Mouse (Mus musculus): ENCODE measurements around the gene Mcm9. TPM values are rescaled to one million over a fixed set of nuclear protein-coding genes. Genes with fewer than 3 reads are reported as not detected.
A peak's percentile ranks its signal among the peaks of the same experiment; 100 is the strongest.
"Not testable (repeated sequence)": the region's sequence is repeated elsewhere in the genome, so short reads cannot be mapped to it uniquely, and the experiment has no call there.

Gene Mcm9
- polyA plus RNA-seq, 3 experiments from 2014 or later, result 2.4 to 5.9 (median 4.7) TPM

DNA sequence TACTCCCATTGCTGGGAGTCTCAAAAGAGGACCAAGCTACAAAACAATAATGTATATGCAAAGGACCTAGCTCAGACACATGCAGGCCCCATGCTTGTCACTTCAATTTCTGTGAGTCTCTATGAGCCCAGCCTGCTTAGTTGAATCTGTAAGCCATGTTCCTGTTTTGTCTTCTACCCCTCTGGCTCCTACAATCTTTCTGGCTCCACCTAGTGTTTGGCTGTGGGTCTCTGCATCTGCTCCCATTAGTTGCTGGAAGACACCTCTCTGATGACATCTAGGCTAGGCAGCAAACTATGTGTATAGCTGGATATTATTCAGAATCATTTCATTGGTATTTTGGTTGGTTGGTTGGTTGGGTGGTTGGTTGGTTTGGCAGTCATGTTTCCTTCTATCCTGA is 130.7 kb downstream of the Mcm9 start:
- peak; percentile 48 for ATAC-seq

DNA sequence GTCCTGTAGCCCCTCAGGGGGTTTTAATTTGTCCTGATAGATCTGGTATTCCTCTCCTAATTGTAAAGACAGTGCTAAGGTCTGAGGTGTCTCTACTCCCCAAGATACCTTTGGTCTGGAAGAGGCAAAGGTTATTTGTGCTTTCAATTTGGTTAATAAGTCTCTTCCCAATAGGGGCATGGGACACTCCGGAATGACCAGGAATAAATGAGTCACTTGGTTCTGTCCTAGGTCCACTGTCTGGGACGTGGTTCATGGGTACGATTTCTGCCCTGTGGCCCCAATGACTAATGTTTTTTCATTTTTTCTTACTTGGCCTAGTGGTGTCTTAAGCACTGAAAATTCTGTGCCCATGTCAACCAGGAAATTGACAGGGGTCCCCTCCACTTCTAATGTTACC is 134.9 kb downstream of the Mcm9 start:
- ATAC-seq, result not testable (repeated sequence)

GRCm38 (mm10) chr10:53493954-53494353 is 136.3 kb downstream of the Mcm9 start:
- ATAC-seq, result no peak

Other genes starting within 250 kb of the Mcm9 start
- gene Asf1a, start 33.7 kb downstream of the Mcm9 start, polyA plus RNA-seq (2017; shearing (Covaris generic)), result 10 to 100 TPM in 1 of 3 experiments, 1 to 10 TPM in 2; 6.5 to 12.8 (median 8.3) TPM
- gene Fam184a, start 120.7 kb upstream of the Mcm9 start, polyA plus RNA-seq (2017; shearing (Covaris generic)), result not detected